Mouse (Mus musculus): ENCODE measurements at regions not wholly inside any gene's neighbourhood (a gene's known extent, or its start where the extent isn't known, plus 50 kb on each side); places are given as distances from the start of the nearest gene placed in this dataset.

DNA sequence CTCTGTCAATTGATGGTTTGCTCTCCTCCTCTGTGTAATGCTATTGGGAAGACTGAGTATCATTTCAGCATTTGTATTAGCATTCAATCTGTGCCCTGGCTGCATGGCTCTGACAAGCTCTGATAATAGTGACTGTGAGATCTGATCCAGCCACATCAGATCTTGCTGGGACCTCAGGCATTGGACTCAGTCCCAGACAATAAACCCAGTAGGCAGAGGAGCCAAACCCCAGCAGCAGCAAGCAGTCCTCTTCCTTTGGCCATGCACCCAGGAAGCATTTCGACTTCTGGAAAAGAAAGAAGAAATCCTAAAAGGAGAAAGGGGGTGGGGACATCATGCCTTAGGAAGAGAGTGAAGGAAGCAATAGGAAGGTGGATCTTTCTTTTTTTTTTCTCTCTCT, 205.8 kb upstream of the Onecut1 start:
- DNase-seq = no peak

DNA sequence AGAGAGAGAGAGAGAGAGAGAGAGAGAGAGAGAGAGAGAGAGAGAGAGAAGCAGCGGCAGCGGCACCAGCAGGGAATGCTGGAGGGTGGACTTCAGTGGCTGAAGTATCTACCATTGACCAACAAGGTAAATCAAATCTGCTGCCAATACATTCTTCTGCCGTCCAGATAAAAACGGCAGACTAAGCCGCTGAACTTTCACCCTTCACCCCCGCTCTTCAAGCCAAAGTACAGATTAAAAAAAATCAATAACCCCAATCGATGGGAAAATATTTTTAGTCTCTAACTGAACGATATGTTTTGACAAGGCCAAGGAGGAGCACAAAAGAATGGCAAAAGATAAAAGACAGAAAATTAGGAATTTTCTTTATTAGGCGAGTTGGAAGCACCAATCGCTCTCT, 205.3 kb upstream of the Onecut1 start:
- DNase-seq = no peak

DNA sequence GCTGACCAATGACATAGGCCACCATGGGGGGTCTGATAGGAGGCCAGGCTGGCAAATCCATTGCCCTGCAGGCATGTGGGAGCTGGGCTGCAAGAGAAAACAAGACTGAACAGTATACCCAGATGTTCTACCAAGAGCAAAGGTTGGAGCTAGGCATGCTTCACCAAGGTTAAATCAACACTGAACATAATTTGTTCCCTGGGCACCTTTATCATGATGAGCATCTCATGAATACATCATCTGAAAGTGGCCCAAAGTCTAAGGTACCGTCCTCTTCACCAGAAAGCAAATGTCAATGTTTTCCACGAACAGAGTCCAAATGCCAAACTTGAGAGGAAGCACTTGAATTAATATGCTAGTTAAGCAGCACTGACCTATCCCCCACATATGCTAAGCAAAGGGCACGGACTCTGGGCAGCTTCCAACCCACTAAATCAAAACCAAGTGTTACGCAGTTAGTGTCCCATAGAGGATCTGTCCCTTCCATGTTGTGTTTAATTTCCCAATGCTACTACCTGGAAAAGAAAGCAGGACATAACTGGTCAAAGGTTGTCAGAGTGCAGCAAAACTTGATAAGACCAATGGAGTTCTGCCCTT, 190.3 kb upstream of the Onecut1 start:
- DNase-seq = peak in 1 of 2 experiments; percentile 7

DNA sequence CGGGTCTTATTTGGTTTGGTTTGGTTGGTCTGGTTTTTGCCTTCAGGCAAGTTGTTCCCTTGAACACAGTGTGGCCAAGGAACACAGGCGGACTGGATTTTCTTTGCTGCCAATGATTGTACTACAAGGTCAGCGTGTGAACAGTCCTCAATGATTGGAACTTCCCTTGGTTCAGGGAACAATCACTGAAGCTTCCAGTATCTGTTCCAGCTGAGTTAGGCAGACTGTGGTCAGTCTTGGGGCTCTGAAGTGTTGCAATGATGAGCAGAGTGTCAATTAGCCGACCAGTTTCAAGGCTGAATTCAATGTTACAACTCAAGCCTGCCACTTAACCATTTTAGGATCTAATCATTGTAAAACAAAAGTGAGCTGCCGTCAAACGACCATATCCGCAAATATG, 189.5 kb upstream of the Onecut1 start:
- DNase-seq = no peak

DNA sequence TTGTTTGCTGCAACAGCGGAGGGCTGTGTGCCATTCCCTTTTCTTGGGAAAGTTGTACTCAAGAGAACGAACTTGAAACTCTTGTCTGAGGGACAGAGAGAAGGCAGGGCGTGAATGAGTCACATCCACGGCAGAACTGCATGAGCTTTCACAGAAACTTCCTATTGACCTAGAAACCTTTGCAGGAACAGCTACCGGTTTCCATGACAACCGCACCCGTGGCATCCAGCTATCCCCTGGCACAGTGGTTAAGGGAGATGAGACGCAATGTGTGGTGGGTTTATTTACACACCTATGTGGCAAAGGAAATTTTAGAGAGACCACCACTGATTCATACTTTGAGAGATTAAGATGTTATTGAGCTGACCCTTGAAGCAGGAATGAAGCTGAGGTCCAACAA, 163.5 kb upstream of the Onecut1 start:
- peak; percentile 4 to 7 for DNase-seq

DNA sequence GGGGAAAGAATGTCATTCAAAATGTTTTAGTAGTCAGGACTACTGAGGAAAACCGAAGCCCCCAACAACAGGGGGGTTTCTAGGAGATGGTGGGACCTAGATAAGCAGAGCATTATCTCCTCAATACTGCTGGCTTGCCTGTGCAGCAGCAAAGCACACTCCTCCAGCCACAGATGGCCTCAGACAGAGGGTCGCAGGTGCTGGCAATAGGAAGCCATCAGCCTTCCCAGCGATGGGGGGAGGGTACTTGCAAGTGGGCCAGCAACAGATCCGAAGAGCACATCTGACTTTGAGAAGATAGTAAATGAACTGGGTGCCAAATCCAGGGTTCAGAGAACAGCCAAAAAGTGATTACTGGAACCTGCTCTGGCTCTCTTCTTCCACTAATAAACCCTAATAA, 156.0 kb upstream of the Onecut1 start:
- DNase-seq = no peak

DNA sequence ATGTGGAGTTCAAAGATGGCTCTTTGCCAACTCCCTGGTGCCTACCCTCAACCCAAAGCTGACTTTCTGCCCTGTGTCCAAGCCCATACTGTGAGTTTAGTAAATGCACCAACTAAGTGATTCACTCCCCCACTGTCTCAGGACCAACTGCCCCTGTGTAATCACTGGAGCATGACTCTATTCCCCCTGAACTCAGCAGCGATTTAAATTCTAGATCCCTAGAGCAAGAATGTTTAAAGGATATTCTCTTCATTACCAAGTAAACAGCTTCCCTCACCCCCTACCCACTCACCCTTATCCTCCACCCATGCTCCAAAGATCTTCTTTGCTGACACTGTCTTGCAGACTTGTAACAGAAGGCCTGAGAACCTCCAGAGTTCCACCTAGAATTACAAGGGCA, 154.1 kb upstream of the Onecut1 start:
- DNase-seq = no peak

DNA sequence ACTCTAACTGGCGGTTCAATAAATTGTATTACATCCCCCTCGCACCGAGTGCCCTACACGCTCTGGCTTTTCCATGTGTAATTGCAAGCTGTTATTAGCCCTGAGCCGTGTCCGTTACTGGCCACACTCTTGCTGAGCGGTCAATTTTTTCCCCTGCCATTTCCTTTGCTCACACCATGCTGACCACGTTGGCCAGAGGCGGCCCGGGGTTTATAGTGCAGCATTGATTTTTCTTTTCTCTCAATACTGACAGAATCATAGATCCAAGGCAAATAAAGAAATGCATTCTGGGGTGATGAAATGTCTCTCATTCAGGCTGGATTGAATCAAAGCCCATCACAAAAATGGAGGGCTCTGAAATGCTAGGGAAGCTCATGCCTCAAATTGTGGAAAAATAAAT, 150.0 kb upstream of the Onecut1 start:
- no peak for DNase-seq

DNA sequence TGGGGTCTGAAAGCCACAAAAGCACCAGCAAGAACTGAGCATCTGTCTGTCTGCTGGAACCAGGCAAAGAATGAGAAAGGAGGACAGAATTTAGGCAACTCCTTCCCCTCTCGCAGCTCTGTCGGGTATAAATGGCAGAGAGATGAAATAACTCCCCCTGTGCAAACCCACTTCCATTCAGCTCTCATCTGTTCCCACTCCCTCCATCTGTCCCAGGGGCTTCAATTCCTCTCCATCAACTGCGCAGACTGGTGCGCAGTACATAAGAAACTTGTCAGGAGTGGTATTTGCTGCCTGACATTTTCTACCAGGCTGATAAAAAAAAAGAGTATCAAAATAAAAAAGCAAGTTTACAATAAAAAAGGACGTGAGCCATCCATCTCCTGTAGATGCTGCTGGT, 129.3 kb upstream of the Onecut1 start:
- no peak for DNase-seq

DNA sequence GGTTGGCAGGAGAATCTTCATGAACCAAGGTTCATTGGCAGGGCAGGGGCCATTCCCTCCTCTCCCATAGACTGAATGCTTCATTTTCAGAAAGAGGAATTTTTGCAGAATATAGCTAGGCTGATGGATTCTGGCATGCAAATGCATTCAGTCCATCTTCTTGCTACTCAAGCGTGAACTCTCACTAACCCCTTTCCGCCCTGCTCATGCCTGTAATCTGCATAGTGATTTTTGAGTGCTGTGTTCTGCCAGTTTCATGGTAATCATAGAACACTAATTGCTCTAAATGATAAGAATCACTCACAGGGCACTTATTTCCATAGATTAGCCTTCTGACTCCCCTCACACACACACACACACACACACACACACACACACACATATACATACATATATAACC, 119.8 kb upstream of the Onecut1 start:
- no peak for DNase-seq

DNA sequence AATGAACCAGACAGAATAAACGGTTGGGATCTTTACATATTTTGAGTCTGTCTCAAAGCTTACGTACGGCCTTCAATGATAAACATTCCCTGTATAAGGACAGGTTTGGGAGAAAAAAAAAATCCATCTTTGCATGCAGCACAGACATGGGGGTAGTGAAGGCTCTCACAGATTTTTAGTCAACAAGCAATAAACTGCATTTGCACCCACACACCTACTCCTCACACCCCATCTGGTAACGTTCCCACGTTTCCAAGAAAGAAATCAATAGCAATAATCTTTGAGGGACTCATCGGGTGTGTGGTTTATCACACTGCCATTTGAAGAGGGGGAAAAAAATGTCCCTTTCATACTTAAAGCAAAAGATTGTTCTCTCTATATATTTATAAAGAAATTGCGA, 113.8 kb upstream of the Onecut1 start:
- DNase-seq = no peak

DNA sequence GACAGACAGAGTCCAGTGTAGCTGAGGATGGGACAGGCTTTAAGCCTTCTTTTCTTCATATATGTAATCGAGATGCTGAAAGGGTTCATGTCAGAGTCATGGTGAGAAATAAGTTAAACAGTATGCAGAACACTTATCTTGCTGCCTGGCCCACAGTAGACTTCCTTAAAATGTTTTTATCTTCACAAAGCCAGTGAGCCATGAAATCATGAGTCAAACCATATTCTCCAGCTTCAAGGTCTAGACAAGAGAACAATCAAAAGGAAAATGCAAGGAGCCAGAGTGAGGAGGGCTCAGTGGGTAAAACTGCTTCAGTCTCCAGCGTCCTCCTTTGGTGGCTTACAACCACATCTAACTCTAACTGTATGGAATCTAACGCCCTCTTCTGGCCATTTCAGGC, 103.7 kb upstream of the Onecut1 start:
- no peak for DNase-seq

DNA sequence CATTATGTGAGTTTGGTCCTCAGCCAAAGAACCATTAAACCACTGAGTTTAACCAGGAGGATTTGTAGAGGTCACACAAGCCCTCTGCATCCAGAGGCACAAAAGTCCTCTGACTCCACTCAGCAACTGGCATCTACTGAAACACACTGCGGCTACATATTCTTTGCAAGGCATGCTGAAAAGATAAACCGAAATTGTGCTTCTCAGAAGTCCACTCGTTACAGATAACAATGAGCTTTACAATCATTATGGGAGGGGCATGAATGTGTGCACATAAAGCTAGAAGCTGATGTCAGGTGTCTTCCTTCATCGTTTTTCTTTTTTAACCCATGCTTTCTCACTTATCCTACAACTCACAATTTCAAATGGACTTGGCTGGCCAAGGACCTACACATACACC, 102.8 kb upstream of the Onecut1 start:
- no peak for DNase-seq

DNA sequence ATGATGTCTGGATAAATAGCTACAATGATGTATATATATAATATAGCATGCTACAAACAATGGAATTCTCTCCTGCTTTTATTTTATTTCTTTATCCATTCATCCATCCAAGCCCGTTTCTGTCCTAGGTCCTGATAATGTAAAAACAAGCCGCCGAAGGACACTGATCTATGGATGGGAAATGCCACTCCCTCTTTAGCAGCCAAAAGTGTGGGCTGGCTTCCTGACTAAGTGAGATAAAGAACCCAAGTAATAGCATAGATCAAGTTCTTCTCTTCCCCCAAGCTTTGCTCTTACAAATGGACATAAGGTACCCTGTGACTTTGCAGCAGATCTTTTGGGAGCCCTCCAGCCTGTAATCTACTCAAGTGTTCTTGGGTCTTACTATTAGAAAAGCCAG, 81.3 kb upstream of the Onecut1 start:
- no peak for DNase-seq

DNA sequence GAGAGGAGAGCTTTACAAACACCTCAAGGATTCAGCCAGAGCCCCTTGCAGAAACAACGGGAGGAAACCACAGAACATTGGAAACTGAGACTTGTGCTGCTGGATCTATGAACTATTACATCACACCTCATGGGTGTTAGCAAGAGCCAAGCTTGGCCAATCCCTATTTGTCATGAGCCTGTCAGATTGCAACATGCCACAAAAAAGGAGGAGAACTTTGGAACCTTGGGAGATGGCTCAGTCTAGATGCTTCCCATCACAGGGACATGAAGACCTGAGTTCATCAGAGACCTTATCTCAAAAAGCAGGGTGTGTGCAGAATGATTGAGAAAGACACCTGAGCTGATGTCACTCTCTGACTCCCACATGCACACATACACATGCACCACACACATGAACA, 68.3 kb upstream of the Onecut1 start:
- peak; percentile 1 to 2 for DNase-seq

DNA sequence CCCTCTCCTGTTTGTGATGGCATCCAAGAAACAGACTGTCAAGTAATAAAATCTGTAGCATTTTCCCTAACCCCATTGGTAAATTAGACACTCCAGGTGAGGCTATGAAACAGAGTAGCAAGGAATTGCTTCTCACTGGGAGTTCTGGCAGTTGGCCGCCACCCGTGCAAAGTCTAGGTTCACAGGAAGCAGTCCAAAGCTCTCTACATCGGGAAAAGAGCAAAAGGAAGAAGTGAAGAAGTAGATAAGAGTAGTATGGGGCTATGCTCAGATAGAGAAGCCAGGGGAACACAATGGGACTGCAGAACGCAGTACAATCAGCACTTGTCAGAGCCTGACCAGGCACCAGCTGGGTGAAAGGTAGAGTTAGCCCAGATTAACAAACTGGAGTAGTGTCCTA, 65.7 kb upstream of the Onecut1 start:
- DNase-seq = no peak

DNA sequence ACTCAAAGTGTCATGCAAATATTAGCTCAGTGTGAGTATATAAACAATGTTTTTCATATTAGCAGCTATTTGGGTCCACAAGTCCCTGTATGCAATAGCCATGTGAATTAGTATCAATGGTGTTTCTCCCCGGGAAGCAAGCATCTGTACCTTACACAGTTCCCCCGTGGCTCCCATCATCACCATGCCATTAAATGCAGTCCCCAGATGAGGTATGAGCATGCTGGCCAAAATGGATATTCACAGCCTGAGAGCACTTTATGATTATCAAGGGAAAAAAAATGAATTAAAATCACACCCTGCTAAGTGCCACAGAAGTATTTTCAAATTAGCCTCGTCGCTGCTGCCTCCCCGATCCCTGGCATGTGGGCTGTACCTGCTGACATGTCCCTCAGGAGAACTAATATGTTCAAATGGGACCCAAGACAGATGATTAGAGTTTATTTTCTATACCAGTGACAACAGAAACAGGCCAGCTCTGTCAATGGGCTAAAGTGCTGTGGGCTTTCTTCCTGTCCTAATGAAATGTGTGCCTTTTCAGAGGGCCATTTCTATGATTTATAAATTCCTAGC, 64.4 kb upstream of the Onecut1 start:
- no peak for DNase-seq

DNA sequence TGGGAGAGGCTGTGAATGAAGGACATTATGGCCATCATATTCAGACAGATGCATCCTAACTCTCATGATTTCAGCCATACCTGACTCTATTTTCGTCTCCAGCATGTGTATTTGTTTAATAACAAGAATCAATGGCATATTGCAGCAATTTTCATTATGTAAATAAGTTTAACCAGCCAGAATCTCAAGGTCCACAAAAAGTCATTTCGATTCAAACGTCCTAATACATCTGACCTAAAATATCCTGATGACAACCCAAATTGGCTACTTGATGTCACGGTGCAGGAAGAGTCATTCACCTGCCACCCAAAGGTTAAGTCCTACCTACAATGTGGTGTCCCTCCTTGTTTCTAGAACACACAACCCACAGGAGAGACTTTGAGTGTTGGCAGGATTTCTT, 60.6 kb upstream of the Onecut1 start:
- DNase-seq = no peak

DNA sequence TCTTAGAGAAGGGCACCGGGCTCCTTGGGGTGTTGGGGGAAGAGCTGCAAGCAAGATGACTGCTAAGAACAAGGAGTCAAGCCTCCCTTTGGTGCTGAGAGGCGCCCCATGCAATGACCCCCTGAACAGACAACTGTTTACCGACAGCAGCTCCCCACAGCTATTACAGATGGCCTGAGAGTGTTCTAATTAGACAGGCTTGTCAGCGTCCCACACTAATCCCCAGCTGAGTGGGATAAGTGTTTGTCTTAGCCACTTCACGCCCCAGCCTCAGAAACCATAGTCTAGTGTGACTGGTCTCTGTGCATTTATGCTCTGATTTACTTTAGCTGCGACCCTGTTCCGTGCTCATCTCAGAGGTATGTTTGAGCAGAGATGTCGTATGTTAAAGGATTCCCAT, 50.3 kb upstream of the Onecut1 start:
- no peak for DNase-seq
